Mouse (Mus musculus): Measurements from ENCODE around the gene Gm37240. TPM values are rescaled to one million over a fixed set of nuclear protein-coding genes. Genes with fewer than 3 reads are reported as not detected.

Gm37240 gene
- polyA plus RNA-seq, 1 experiment from 2014 or later = 1.1 TPM

GRCm38 (mm10) chr3:85535042-85535441 lies 352.3 kb downstream of the Gm37240 start:
- Histone ChIP-seq H3K4me3 (ENCODE audit: low read depth, low read length) (no peak overlapping the region), H3K36me3 (ENCODE audit: control insufficient read depth, insufficient read depth, low read length) (no peaks in the 10 kb centered on the region), H3K27ac (ENCODE audit: low read depth, low read length) (no peak overlapping the region), H3K9me3 (replicated peaks; ENCODE audit: control insufficient read depth, low read length) (no peaks in the 10 kb centered on the region), H3K4me2 (ENCODE audit: low read length) (no peak overlapping the region), H3K4me1 (ENCODE audit: control insufficient read depth, insufficient read depth, low read length) (no peaks in the 10 kb centered on the region), H3K27me3 (replicated peaks; ENCODE audit: control insufficient read depth, insufficient read depth, low read length) (no peaks in the 10 kb centered on the region), H3K9ac (ENCODE audit: low read length) (no peak overlapping the region)
- whole genome bisulfite sequencing = 92% methylated on average over 3 of the region's 3 CpGs
- ATAC-seq (no peak), DNase-seq (ENCODE audit: low spot score) (peak; percentile 4)

GRCm38 (mm10) chr3:85532376-85532775 lies 354.9 kb downstream of the Gm37240 start:
- no peak overlapping the region for H3K4me3 ChIP-seq (ENCODE audit: low read depth, low read length)
- 23% methylated on average over 3 of the region's 3 CpGs for WGBS

GRCm38 (mm10) chr3:85530601-85531161 lies 356.6 kb downstream of the Gm37240 start:
- H3K9ac ChIP-seq (ENCODE audit: low read length) = no peak overlapping the region
- H3K9me3 ChIP-seq (replicated peaks; ENCODE audit: control insufficient read depth, low read length) = no peaks in the 10 kb centered on the region
- H3K27me3 ChIP-seq (replicated peaks; ENCODE audit: control insufficient read depth, insufficient read depth, low read length) = no peaks in the 10 kb centered on the region
- H3K4me2 ChIP-seq (ENCODE audit: low read length) = no peak overlapping the region
- H3K27ac ChIP-seq (ENCODE audit: low read depth, low read length) = no peak overlapping the region
- WGBS = 91% methylated on average over 8 of the region's 8 CpGs
- no peak overlapping the region for H3K4me3 ChIP-seq (ENCODE audit: low read depth, low read length)
- DNase-seq (ENCODE audit: low spot score) (no peak), ATAC-seq (no peak)
- no peaks in the 10 kb centered on the region for H3K36me3 ChIP-seq (ENCODE audit: control insufficient read depth, insufficient read depth, low read length)
- H3K4me1 ChIP-seq (ENCODE audit: control insufficient read depth, insufficient read depth, low read length) = no peaks in the 10 kb centered on the region

More at GRCm38 (mm10) chr3:85532376-85532775, 354.9 kb downstream of the Gm37240 start:
- DNase-seq (ENCODE audit: low spot score) (no peak), ATAC-seq (no peak)
- Histone ChIP-seq H3K9me3 (replicated peaks; ENCODE audit: control insufficient read depth, low read length) (no peaks in the 10 kb centered on the region), H3K4me2 (ENCODE audit: low read length) (no peak overlapping the region), H3K27me3 (replicated peaks; ENCODE audit: control insufficient read depth, insufficient read depth, low read length) (no peaks in the 10 kb centered on the region), H3K36me3 (ENCODE audit: control insufficient read depth, insufficient read depth, low read length) (no peaks in the 10 kb centered on the region), H3K4me1 (ENCODE audit: control insufficient read depth, insufficient read depth, low read length) (no peaks in the 10 kb centered on the region), H3K27ac (ENCODE audit: low read depth, low read length) (no peak overlapping the region), H3K9ac (ENCODE audit: low read length) (no peak overlapping the region)

- H3K4me3 ChIP-seq (ENCODE audit: low read depth, low read length) = no peak overlapping the region
- no peaks in the 10 kb centered on the region for H3K9me3 ChIP-seq (replicated peaks; ENCODE audit: control insufficient read depth, low read length)
- no peak overlapping the region for H3K27ac ChIP-seq (ENCODE audit: low read depth, low read length)
- 80% methylated on average over 1 of the region's 1 CpGs for WGBS
- DNase-seq (ENCODE audit: low spot score) = no peak
- H3K36me3 ChIP-seq (ENCODE audit: control insufficient read depth, insufficient read depth, low read length) = no peaks in the 10 kb centered on the region
- no peak for ATAC-seq
- H3K4me1 ChIP-seq (ENCODE audit: control insufficient read depth, insufficient read depth, low read length) = no peaks in the 10 kb centered on the region
- H3K27me3 ChIP-seq (replicated peaks; ENCODE audit: control insufficient read depth, insufficient read depth, low read length) = no peaks in the 10 kb centered on the region
- H3K4me2 ChIP-seq (ENCODE audit: low read length) = no peak overlapping the region
- no peak overlapping the region for H3K9ac ChIP-seq (ENCODE audit: low read length)
Observed at GRCm38 (mm10) chr3:85521311-85521907, 365.9 kb downstream of the Gm37240 start.

- Histone ChIP-seq H3K27me3 (replicated peaks; ENCODE audit: control insufficient read depth, insufficient read depth, low read length) (no peaks in the 10 kb centered on the region), H3K4me3 (ENCODE audit: low read depth, low read length) (no peak overlapping the region), H3K9me3 (replicated peaks; ENCODE audit: control insufficient read depth, low read length) (no peaks in the 10 kb centered on the region), H3K36me3 (ENCODE audit: control insufficient read depth, insufficient read depth, low read length) (no peaks in the 10 kb centered on the region), H3K4me1 (ENCODE audit: control insufficient read depth, insufficient read depth, low read length) (no peaks in the 10 kb centered on the region), H3K27ac (ENCODE audit: low read depth, low read length) (no peak overlapping the region), H3K9ac (ENCODE audit: low read length) (no peak overlapping the region), H3K4me2 (ENCODE audit: low read length) (no peak overlapping the region)
- 85% methylated on average over 8 of the region's 8 CpGs for WGBS
- DNase-seq (ENCODE audit: low spot score) = no peak
- no peak for ATAC-seq
Observed at GRCm38 (mm10) chr3:85518668-85519067, 368.6 kb downstream of the Gm37240 start.

- ATAC-seq (no peak), DNase-seq (ENCODE audit: low spot score) (no peak)
- Histone ChIP-seq H3K4me2 (ENCODE audit: low read length) (no peak overlapping the region), H3K36me3 (ENCODE audit: control insufficient read depth, insufficient read depth, low read length) (no peaks in the 10 kb centered on the region), H3K9ac (ENCODE audit: low read length) (no peak overlapping the region), H3K9me3 (replicated peaks; ENCODE audit: control insufficient read depth, low read length) (no peaks in the 10 kb centered on the region), H3K4me3 (ENCODE audit: low read depth, low read length) (no peak overlapping the region), H3K27ac (ENCODE audit: low read depth, low read length) (no peak overlapping the region), H3K4me1 (ENCODE audit: control insufficient read depth, insufficient read depth, low read length) (no peaks in the 10 kb centered on the region), H3K27me3 (replicated peaks; ENCODE audit: control insufficient read depth, insufficient read depth, low read length) (no peaks in the 10 kb centered on the region)
- 73% methylated on average over 1 of the region's 1 CpGs for WGBS
Observed at GRCm38 (mm10) chr3:85518072-85518471, 369.2 kb downstream of the Gm37240 start.

GRCm38 (mm10) chr3:85516739-85517396 lies 370.4 kb downstream of the Gm37240 start:
- Histone ChIP-seq H3K27me3 (replicated peaks; ENCODE audit: control insufficient read depth, insufficient read depth, low read length) (no peaks in the 10 kb centered on the region), H3K4me2 (ENCODE audit: low read length) (no peak overlapping the region), H3K9me3 (replicated peaks; ENCODE audit: control insufficient read depth, low read length) (no peaks in the 10 kb centered on the region), H3K27ac (ENCODE audit: low read depth, low read length) (no peak overlapping the region), H3K4me1 (ENCODE audit: control insufficient read depth, insufficient read depth, low read length) (no peaks in the 10 kb centered on the region), H3K36me3 (ENCODE audit: control insufficient read depth, insufficient read depth, low read length) (no peaks in the 10 kb centered on the region), H3K4me3 (ENCODE audit: low read depth, low read length) (no peak overlapping the region), H3K9ac (ENCODE audit: low read length) (no peak overlapping the region)
- ATAC-seq = no peak
- 50% methylated on average over 11 of the region's 11 CpGs for WGBS
- no peak for DNase-seq (ENCODE audit: low spot score)

GRCm38 (mm10) chr3:85514700-85515099 lies 372.6 kb downstream of the Gm37240 start:
- no peaks in the 10 kb centered on the region for H3K27me3 ChIP-seq (replicated peaks; ENCODE audit: control insufficient read depth, insufficient read depth, low read length)
- 90% methylated on average over 11 of the region's 11 CpGs for WGBS
- H3K4me3 ChIP-seq (ENCODE audit: low read depth, low read length) = no peak overlapping the region
- no peaks in the 10 kb centered on the region for H3K4me1 ChIP-seq (ENCODE audit: control insufficient read depth, insufficient read depth, low read length)
- H3K4me2 ChIP-seq (ENCODE audit: low read length) = no peak overlapping the region
- H3K36me3 ChIP-seq (ENCODE audit: control insufficient read depth, insufficient read depth, low read length) = no peaks in the 10 kb centered on the region
- no peaks in the 10 kb centered on the region for H3K9me3 ChIP-seq (replicated peaks; ENCODE audit: control insufficient read depth, low read length)
- ATAC-seq (no peak), DNase-seq (ENCODE audit: low spot score) (no peak)
- H3K27ac ChIP-seq (ENCODE audit: low read depth, low read length) = no peak overlapping the region
- H3K9ac ChIP-seq (ENCODE audit: low read length) = no peak overlapping the region

GRCm38 (mm10) chr3:85508717-85509279 lies 378.5 kb downstream of the Gm37240 start:
- WGBS = 82% methylated on average over 5 of the region's 5 CpGs

More at GRCm38 (mm10) chr3:85508717-85509279, 378.5 kb downstream of the Gm37240 start:
- Histone ChIP-seq H3K36me3 (ENCODE audit: control insufficient read depth, insufficient read depth, low read length) (no peaks in the 10 kb centered on the region), H3K27ac (ENCODE audit: low read depth, low read length) (no peak overlapping the region), H3K27me3 (replicated peaks; ENCODE audit: control insufficient read depth, insufficient read depth, low read length) (no peaks in the 10 kb centered on the region), H3K4me2 (ENCODE audit: low read length) (no peak overlapping the region), H3K9ac (ENCODE audit: low read length) (no peak overlapping the region), H3K4me3 (ENCODE audit: low read depth, low read length) (no peak overlapping the region), H3K9me3 (replicated peaks; ENCODE audit: control insufficient read depth, low read length) (no peaks in the 10 kb centered on the region), H3K4me1 (ENCODE audit: control insufficient read depth, insufficient read depth, low read length) (no peaks in the 10 kb centered on the region)
- ATAC-seq = no peak
- no peak for DNase-seq (ENCODE audit: low spot score)
